Mouse (Mus musculus): ENCODE measurements at regions not wholly inside any gene's neighbourhood (a gene's known extent, or its start where the extent isn't known, plus 50 kb on each side); places are given as distances from the start of the nearest gene placed in this dataset.

DNA sequence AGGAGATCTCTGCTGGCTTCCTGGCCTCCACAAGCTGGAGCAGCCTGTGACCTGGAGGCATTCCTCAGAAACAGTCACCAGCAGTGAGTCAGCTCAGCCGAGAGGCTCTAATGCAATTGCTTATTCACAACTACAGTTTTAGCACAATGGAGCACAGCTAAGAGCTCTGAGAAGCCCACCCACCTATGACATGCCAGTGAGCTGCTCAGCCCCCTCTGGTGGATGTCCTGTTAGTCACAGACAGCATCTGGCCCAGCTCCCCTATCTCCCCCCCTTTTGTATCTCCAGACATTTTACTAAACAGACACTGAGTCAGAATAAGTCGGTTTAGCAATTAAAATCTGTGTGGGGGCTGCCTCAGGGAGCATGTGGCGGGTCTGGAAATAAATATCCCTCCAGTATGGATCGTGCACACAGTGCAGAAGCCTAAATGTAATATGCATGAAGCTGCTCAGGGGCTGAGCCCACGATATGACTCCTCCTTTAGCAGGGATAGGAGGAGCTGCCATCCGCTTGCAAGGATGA is 88.9 kb upstream of the Spred2 start:
- H3K27ac ChIP-seq: peak overlapping the region; percentile 91
- intact Hi-C loops (cut with DNase I): loop anchor here (1.0 to 2.0 kb wide), 4 partner anchors 64 to 204 kb away; partner anchors contain the start of gene Spred2
- no peak overlapping the region for H3K4me3 ChIP-seq
- peak; percentile 63 to 71 for DNase-seq (ENCODE audit: extremely low spot score in 1 of 2, low spot score in 2 of 2)
- peak; percentile 26 for TF ChIP-seq CTCF (IDR thresholded peaks at IDR 0.05)

DNA sequence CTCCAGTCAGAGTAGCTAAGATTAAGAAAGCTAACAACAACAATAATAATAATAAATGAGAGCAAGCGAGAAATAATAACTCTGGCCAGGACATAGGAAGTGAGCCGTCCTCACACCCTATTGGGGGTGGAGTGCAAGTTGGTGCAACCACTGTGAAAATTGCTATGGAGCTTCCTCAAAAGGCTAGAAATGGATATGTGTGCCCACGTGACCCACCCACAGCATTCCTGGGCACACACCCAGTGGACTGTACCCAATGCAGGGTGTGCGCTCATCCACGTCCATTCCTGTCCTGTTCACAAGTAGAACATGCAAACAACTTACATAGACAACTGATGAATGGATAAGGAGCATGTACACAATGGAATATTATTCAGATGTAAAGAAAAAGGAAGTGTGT is 85.2 kb upstream of the Spred2 start:
- Histone ChIP-seq H3K4me3 (no peak overlapping the region), H3K27ac (no peak overlapping the region)
- no peak for DNase-seq (ENCODE audit: extremely low spot score in 1 of 2, low spot score in 2 of 2)
- intact Hi-C loops (cut with DNase I): no loop called here
- no peak for TF ChIP-seq CTCF (IDR thresholded peaks at IDR 0.05)

DNA sequence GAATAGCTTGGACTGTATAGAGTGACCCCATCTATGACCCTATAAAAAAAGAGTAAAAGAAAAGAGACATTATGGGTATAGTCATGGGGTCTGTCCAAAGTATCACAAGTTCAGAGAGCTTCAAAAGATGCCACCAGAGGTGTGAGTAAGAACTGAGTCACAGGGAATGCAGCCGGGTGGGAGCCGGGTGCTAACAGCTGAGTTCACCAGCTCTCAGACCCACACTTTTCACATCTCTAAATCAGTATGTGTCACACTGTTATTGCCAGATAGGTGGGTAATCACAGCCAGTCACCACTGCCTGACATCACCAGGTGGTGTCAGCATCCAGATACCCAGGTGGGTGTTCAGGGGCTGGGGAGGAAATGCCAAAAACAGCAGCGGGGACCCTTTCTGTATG is 81.1 kb upstream of the Spred2 start:
- no peak overlapping the region for H3K4me3 ChIP-seq
- intact Hi-C loops (cut with DNase I): loop anchor here (2.0 kb wide), 1 partner anchor 78 kb away; no protein-coding TSS in a partner anchor
- DNase-seq (ENCODE audit: extremely low spot score in 1 of 2, low spot score in 2 of 2): no peak
- TF ChIP-seq CTCF (IDR thresholded peaks at IDR 0.05): no peak
- no peak overlapping the region for H3K27ac ChIP-seq

DNA sequence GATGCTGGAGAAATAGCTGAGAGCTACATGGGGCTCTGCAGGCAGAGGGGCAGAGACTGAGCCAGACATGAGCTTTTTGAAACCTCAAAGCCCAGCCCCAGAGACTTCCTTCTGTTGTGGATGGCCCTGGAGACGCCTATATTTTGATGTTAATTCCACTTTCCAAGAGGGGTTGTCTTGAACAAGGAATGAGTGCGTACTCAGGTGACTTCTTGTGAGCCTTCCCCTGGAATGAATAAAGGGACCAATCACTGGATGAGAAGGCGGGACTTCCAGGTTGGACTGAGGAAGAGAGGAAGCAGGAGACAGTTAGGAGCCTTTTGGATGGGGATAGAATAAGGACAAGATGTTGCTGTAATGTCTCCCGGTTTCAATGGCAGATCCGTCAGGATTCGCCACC is 76.3 kb upstream of the Spred2 start:
- intact Hi-C loops (cut with DNase I): no loop called here
- Histone ChIP-seq H3K27ac (no peak overlapping the region), H3K4me3 (no peak overlapping the region)
- DNase-seq (ENCODE audit: extremely low spot score in 1 of 2, low spot score in 2 of 2): no peak
- no peak for TF ChIP-seq CTCF (IDR thresholded peaks at IDR 0.05)

DNA sequence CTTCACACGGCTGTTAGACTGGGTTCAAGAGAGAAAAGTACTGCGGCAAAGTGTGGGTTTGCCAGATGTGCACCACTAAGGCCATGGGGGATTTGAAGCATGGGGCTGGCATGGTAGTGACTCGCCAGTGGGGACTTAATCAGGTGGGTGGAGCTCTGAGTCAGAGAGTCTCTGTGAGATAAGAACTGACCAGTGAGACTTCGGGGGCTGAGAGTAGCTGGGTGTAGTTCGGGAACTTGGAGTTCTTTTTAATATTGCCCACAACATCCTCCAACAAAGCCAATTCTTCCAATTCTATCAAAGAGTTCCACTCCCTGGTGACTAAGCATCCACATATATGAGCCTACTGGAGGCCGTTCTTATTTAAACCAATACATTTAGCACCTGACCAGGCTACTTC is 75.8 kb upstream of the Spred2 start:
- Histone ChIP-seq H3K27ac (no peak overlapping the region), H3K4me3 (no peak overlapping the region)
- intact Hi-C loops (cut with DNase I): no loop called here
- no peak for TF ChIP-seq CTCF (IDR thresholded peaks at IDR 0.05)
- no peak for DNase-seq (ENCODE audit: extremely low spot score in 1 of 2, low spot score in 2 of 2)

DNA sequence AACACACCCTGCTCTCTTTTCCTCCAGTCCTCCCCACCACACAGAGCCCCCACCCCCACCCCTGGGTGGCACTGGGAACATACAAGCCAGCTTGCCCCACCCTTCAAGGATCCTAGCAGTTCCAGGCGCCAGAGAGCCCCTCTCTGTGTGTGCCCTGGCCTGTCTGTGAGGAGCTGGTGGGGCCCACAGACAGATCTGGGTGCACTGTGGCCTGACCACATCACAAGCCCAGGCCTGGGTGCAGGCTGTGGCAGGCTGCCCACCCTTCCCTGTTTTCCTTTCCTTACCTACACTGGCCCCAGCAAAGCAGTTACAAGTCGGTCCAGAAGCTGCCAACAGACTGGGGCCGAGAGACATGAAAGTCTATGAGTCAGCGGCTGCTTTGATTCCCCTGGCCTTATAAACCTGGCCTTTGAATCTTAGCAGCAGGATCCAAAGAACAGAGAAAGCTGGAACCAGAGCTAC is 74.8 kb upstream of the Spred2 start:
- intact Hi-C loops (cut with DNase I): no loop called here
- DNase-seq (ENCODE audit: extremely low spot score in 1 of 2, low spot score in 2 of 2): no peak
- no peak overlapping the region for H3K4me3 ChIP-seq
- no peak overlapping the region for H3K27ac ChIP-seq
- no peak for TF ChIP-seq CTCF (IDR thresholded peaks at IDR 0.05)

DNA sequence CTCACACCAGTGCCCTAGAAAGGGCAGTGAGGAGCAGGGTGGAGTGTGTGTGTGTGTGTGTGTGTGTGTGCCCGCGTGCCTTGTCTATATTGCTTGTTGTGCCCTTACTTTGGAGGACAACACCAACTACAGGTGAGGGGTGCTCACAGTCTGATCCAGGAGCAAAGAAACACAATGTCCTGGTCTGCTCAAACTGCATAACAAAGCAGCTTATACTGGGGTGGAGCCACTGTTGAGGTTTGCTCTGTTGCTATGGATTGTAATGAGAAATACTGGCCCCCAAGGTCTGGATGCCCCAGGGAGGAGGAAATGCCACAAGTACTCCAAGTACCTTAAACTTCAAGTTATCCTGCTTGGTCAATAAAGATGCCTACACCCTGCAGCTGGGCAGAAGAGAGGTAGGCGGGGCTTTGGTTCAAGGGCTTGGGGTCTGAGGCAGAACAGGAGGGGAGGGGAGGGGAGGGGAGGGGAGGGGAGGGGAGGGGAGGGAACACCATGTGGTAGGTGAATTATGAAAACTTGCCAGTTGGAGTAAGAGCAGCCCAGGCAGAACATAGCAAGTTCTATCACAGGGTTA is 74.2 kb upstream of the Spred2 start:
- intact Hi-C loops (cut with DNase I): no loop called here
- Histone ChIP-seq H3K4me3 (no peak overlapping the region), H3K27ac (no peak overlapping the region)
- no peak for DNase-seq (ENCODE audit: extremely low spot score in 1 of 2, low spot score in 2 of 2)
- no peak for TF ChIP-seq CTCF (IDR thresholded peaks at IDR 0.05)

DNA sequence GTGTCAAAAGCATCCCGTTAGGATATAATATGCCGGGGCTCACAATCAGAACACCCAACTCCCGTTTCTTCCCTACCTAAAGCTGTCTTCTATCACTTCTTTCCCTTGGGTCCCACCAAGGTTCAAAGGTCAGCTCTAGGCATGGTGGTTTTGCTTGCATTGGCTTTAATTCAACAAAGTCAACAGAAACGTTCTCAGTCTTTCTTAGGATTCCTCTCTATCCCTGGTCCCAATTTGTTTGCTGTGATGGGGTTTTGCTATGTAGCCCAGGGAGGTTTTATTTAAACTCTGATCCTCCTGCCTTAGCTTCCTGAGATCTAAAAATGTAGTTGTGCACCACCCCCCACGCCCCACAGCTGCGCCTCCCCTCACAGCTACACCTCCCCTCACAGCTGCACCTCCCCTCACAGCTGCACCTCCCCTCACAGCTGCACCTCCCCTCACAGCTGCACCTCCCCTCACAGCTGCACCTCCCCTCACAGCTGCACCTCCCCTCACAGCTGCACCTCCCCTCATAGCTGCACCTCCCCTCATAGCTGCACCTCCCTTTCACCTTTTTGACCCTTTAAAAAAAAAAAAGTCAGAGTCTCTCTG is 73.1 kb upstream of the Spred2 start:
- no peak for TF ChIP-seq CTCF (IDR thresholded peaks at IDR 0.05)
- DNase-seq (ENCODE audit: extremely low spot score in 1 of 2, low spot score in 2 of 2): no peak
- H3K27ac ChIP-seq: no peak overlapping the region
- intact Hi-C loops (cut with DNase I): no loop called here
- H3K4me3 ChIP-seq: no peak overlapping the region

DNA sequence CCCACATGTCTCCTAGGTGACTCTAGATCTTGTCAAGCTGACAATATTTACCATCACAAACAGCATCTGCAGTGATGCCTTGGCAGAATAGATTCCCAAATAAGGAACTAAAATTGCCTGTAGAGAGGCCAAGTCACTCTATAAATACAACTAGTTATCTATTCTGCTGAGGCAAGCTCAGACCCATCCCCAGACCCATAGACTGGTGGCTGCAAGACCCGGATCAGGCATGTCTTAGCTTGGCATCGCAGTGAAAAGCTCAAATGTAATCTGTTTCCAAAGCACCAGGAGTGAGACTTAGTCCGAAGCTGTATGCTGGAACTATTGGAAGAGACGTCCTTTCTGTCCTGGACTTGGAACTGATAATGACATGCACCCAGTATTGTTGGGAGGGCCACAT is 62.6 kb upstream of the Spred2 start:
- Histone ChIP-seq H3K27ac (no peak overlapping the region), H3K4me3 (no peak overlapping the region)
- DNase-seq (ENCODE audit: extremely low spot score in 1 of 2, low spot score in 2 of 2): no peak
- intact Hi-C loops (cut with DNase I): loop anchor here (1.0 kb wide), 1 partner anchor 22 kb away; no protein-coding TSS in a partner anchor
- no peak for TF ChIP-seq CTCF (IDR thresholded peaks at IDR 0.05)

DNA sequence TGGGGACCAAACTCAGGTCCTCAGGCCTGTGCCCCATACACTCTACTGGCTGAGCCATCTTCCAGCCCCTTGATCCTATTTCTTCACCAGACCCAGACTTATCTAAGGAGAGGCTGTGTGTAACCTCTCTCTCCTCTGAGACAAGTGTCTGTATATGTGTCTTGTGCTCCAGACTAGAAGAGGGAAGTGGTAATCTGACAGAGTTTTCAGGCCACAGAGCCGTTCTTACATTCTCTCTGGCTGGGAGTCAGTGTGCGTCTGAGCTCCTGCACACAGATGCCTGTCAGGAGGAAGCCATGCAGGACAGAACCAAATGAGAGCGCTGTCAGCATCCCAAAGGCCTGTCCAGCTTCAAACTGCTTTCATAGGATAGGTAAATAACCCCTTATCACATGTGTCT is 60.8 kb upstream of the Spred2 start:
- intact Hi-C loops (cut with DNase I): no loop called here
- no peak overlapping the region for H3K27ac ChIP-seq
- no peak overlapping the region for H3K4me3 ChIP-seq
- DNase-seq (ENCODE audit: extremely low spot score in 1 of 2, low spot score in 2 of 2): no peak
- no peak for TF ChIP-seq CTCF (IDR thresholded peaks at IDR 0.05)

DNA sequence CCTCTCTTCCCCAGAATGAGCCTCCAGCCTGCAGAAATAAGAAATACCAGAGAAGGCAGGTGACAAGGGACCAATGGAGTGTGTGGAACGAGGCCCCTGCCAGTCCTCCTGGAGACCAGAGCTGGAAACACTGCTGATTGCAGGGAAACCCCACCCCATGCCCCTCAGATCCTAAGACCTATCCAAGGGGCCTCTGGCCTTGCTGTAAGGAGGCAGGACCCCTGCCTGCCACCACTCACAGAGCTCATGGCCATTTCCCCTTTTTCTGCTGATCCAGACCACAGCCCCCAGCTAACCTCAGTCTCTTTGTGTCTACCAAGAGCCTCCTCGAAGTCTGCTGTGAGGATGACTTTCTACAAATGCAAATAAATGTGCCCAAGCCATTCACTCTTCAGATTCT is 57.9 kb upstream of the Spred2 start:
- DNase-seq (ENCODE audit: extremely low spot score in 1 of 2, low spot score in 2 of 2): no peak
- Histone ChIP-seq H3K27ac (no peak overlapping the region), H3K4me3 (no peak overlapping the region)
- intact Hi-C loops (cut with DNase I): no loop called here
- TF ChIP-seq CTCF (IDR thresholded peaks at IDR 0.05): no peak

DNA sequence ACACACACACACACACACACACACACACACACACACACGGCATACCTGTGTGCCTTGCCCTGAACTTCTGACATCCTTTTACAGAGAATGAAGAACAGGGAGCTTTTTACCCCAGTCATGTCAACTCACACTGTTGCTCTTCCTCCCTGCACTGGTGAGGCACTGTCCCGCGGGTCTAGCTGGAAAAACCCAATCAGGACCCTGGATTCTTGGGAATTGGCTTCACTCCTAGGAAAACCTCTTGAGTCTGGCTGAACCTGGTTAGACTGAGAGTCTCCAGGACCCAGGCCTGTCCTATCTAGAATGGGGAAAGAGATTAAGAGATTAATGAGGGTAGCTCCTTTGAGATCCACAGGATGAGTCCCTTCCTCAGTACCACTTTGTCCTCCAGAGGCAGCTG is 54.5 kb upstream of the Spred2 start:
- intact Hi-C loops (cut with DNase I): no loop called here
- no peak overlapping the region for H3K4me3 ChIP-seq
- no peak for DNase-seq (ENCODE audit: extremely low spot score in 1 of 2, low spot score in 2 of 2)
- H3K27ac ChIP-seq: no peak overlapping the region
- no peak for TF ChIP-seq CTCF (IDR thresholded peaks at IDR 0.05)

DNA sequence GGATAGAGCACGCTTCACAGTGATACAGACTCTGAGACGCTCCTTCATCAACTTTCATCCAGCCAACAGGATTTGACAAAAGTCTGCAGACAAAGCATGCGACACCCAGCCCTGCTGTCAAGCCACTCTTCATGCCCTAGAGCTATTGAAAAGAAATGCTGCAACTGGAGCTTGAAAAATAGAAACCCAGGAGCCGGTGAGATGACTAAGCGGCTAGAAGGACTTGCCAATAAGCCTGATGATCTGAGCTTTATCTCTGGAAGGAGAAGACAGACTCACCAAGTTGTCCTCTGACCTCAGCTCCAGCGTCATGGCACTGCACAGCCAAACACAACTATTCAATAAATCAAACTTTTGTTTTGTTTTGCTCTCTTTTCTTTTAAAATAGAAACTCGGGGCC is 54.0 kb upstream of the Spred2 start:
- intact Hi-C loops (cut with DNase I): no loop called here
- Histone ChIP-seq H3K27ac (no peak overlapping the region), H3K4me3 (no peak overlapping the region)
- DNase-seq (ENCODE audit: extremely low spot score in 1 of 2, low spot score in 2 of 2): no peak
- no peak for TF ChIP-seq CTCF (IDR thresholded peaks at IDR 0.05)
